Mouse (Mus musculus) ES-E14 (cell line): ENCODE results near the gene Chd1l.

Source experiments
- CHD2 ChIP-seq: IDR thresholded peaks from 2 replicates; pipeline ENCODE4 v1.6.1; 2014; ENCODE audit warnings: mild to moderate bottlenecking, low read depth, low read length, inconsistent platforms
- HCFC1 ChIP-seq: IDR thresholded peaks from 2 replicates; pipeline ENCODE4 v1.6.1; 2012; ENCODE audit warnings: low read length, inconsistent platforms, borderline replicate concordance; ENCODE audit not compliant: insufficient read depth
- MAFK ChIP-seq: IDR thresholded peaks from 2 replicates; pipeline ENCODE4 v1.6.1; 2014; ENCODE audit warnings: mild to moderate bottlenecking, low read depth, low read length, inconsistent platforms; ENCODE audit not compliant: insufficient read depth
- ZC3H11A ChIP-seq: IDR thresholded peaks from 2 replicates; pipeline ENCODE4 v1.6.1; 2012; ENCODE audit warnings: low read depth, mild to moderate bottlenecking, inconsistent platforms, low read length, borderline replicate concordance

GRCm38 (mm10) chr3:97535660-97536059 is 74.3 kb downstream of the Chd1l start:
- TF ChIP-seq MAFK (no peak), HCFC1 (no peak), ZC3H11A (peak; percentile 55; the same call in 1 of the 2 replicates), CHD2 (no peak)
